Mouse (Mus musculus): ENCODE results near the gene Dmrtb1. TPM values are rescaled to one million over a fixed set of nuclear protein-coding genes. Genes with fewer than 3 reads are reported as not detected.

Gene Dmrtb1
- polyA plus RNA-seq, 1 experiment from 2014 or later: not detected

GRCm38 (mm10) chr4:107688213-107688612, 4.2 kb upstream of the Dmrtb1 start:
- 11% methylated on average over 11 of the region's 11 CpGs for WGBS
- no peak for ATAC-seq (ENCODE audit: low read depth)
- Histone ChIP-seq H3K27me3 (ENCODE audit: control insufficient read depth, insufficient read depth, low read depth, low read length) (no peaks in the 10 kb centered on the region), H3K4me3 (ENCODE audit: low read length) (no peak overlapping the region), H3K36me3 (ENCODE audit: control insufficient read depth, insufficient read depth, low read length) (no peaks in the 10 kb centered on the region), H3K9ac (ENCODE audit: low read length) (no peak overlapping the region), H3K4me2 (ENCODE audit: low read depth, low read length) (0 out of 2 replicates have a peak overlapping the region, but pooled peaks have one; percentile 12), H3K27ac (ENCODE audit: low read length) (no peak overlapping the region), H3K9me3 (ENCODE audit: control insufficient read depth, low read length) (no peaks in the 10 kb centered on the region), H3K4me1 (replicated peaks; ENCODE audit: control insufficient read depth, insufficient read depth, low read length) (no peaks in the 10 kb centered on the region; the same call in 1 of the 2 replicates)

GRCm38 (mm10) chr4:107687127-107687526, 3.1 kb upstream of the Dmrtb1 start:
- no peak overlapping the region for H3K9ac ChIP-seq (ENCODE audit: low read length)
- no peak for ATAC-seq (ENCODE audit: low read depth)
- H3K4me2 ChIP-seq (ENCODE audit: low read depth, low read length): peak overlapping the region; percentile 18; the same call in 1 of the 2 replicates
- no peaks in the 10 kb centered on the region; the same call in 1 of the 2 replicates for H3K4me1 ChIP-seq (replicated peaks; ENCODE audit: control insufficient read depth, insufficient read depth, low read length)
- no peaks in the 10 kb centered on the region for H3K27me3 ChIP-seq (ENCODE audit: control insufficient read depth, insufficient read depth, low read depth, low read length)
- H3K27ac ChIP-seq (ENCODE audit: low read length): no peak overlapping the region
- H3K4me3 ChIP-seq (ENCODE audit: low read length): no peak overlapping the region
- no peaks in the 10 kb centered on the region for H3K9me3 ChIP-seq (ENCODE audit: control insufficient read depth, low read length)
- WGBS: 23% methylated on average over 12 of the region's 12 CpGs
- H3K36me3 ChIP-seq (ENCODE audit: control insufficient read depth, insufficient read depth, low read length): no peaks in the 10 kb centered on the region

- no peaks in the 10 kb centered on the region for H3K27me3 ChIP-seq (ENCODE audit: control insufficient read depth, insufficient read depth, low read depth, low read length)
- ATAC-seq (ENCODE audit: low read depth): no peak
- 85% methylated on average over 37 of the region's 37 CpGs for WGBS
- no peak overlapping the region for H3K27ac ChIP-seq (ENCODE audit: low read length)
- H3K4me2 ChIP-seq (ENCODE audit: low read depth, low read length): no peak overlapping the region
- H3K9me3 ChIP-seq (ENCODE audit: control insufficient read depth, low read length): no peaks in the 10 kb centered on the region
- H3K4me3 ChIP-seq (ENCODE audit: low read length): no peak overlapping the region
- H3K36me3 ChIP-seq (ENCODE audit: control insufficient read depth, insufficient read depth, low read length): no peaks in the 10 kb centered on the region
- no peaks in the 10 kb centered on the region; the same call in 1 of the 2 replicates for H3K4me1 ChIP-seq (replicated peaks; ENCODE audit: control insufficient read depth, insufficient read depth, low read length)
- H3K9ac ChIP-seq (ENCODE audit: low read length): no peak overlapping the region
These were observed 849 bp downstream of the Dmrtb1 start for GRCm38 (mm10) chr4:107683006-107683756.

- WGBS: 42% methylated on average over 9 of the region's 9 CpGs
- ATAC-seq (ENCODE audit: low read depth): no peak
- no peak overlapping the region for H3K9ac ChIP-seq (ENCODE audit: low read length)
These were observed 2.8 kb downstream of the Dmrtb1 start for GRCm38 (mm10) chr4:107681099-107681849.

GRCm38 (mm10) chr4:107680311-107681098, 3.5 kb downstream of the Dmrtb1 start:
- 26% methylated on average over 15 of the region's 15 CpGs for WGBS
- ATAC-seq (ENCODE audit: low read depth): no peak
- H3K9ac ChIP-seq (ENCODE audit: low read length): no peak overlapping the region
- H3K9me3 ChIP-seq (ENCODE audit: control insufficient read depth, low read length): no peaks in the 10 kb centered on the region
- no peak overlapping the region for H3K4me3 ChIP-seq (ENCODE audit: low read length)
- no peaks in the 10 kb centered on the region for H3K27me3 ChIP-seq (ENCODE audit: control insufficient read depth, insufficient read depth, low read depth, low read length)
- no peaks in the 10 kb centered on the region for H3K36me3 ChIP-seq (ENCODE audit: control insufficient read depth, insufficient read depth, low read length)
- no peak overlapping the region for H3K4me2 ChIP-seq (ENCODE audit: low read depth, low read length)
- no peak overlapping the region for H3K27ac ChIP-seq (ENCODE audit: low read length)
- H3K4me1 ChIP-seq (replicated peaks; ENCODE audit: control insufficient read depth, insufficient read depth, low read length): no peaks in the 10 kb centered on the region

More at GRCm38 (mm10) chr4:107681099-107681849, 2.8 kb downstream of the Dmrtb1 start:
- Histone ChIP-seq H3K4me3 (ENCODE audit: low read length) (no peak overlapping the region), H3K36me3 (ENCODE audit: control insufficient read depth, insufficient read depth, low read length) (no peaks in the 10 kb centered on the region), H3K4me1 (replicated peaks; ENCODE audit: control insufficient read depth, insufficient read depth, low read length) (no peaks in the 10 kb centered on the region), H3K27me3 (ENCODE audit: control insufficient read depth, insufficient read depth, low read depth, low read length) (no peaks in the 10 kb centered on the region), H3K4me2 (ENCODE audit: low read depth, low read length) (no peak overlapping the region), H3K27ac (ENCODE audit: low read length) (no peak overlapping the region), H3K9me3 (ENCODE audit: control insufficient read depth, low read length) (no peaks in the 10 kb centered on the region)

- no peaks in the 10 kb centered on the region; the same call in 1 of the 2 replicates for H3K4me1 ChIP-seq (replicated peaks; ENCODE audit: control insufficient read depth, insufficient read depth, low read length)
- 58% methylated on average over 10 of the region's 10 CpGs for WGBS
These were observed 8.4 kb downstream of the Dmrtb1 start for GRCm38 (mm10) chr4:107675645-107676044.

GRCm38 (mm10) chr4:107674322-107674644, 9.7 kb downstream of the Dmrtb1 start:
- no peak overlapping the region for H3K4me2 ChIP-seq (ENCODE audit: low read depth, low read length)
- no peak for ATAC-seq (ENCODE audit: low read depth)

More at GRCm38 (mm10) chr4:107675645-107676044, 8.4 kb downstream of the Dmrtb1 start:
- Histone ChIP-seq H3K36me3 (ENCODE audit: control insufficient read depth, insufficient read depth, low read length) (no peaks in the 10 kb centered on the region), H3K27me3 (ENCODE audit: control insufficient read depth, insufficient read depth, low read depth, low read length) (no peaks in the 10 kb centered on the region; the same call in 1 of the 2 replicates), H3K9ac (ENCODE audit: low read length) (no peak overlapping the region), H3K9me3 (ENCODE audit: control insufficient read depth, low read length) (no peaks in the 10 kb centered on the region), H3K4me2 (ENCODE audit: low read depth, low read length) (no peak overlapping the region), H3K4me3 (ENCODE audit: low read length) (no peak overlapping the region), H3K27ac (ENCODE audit: low read length) (no peak overlapping the region)
- ATAC-seq (ENCODE audit: low read depth): no peak

GRCm38 (mm10) chr4:107673638-107674321, 10.2 kb downstream of the Dmrtb1 start:
- no peak overlapping the region for H3K4me3 ChIP-seq (ENCODE audit: low read length)
- no peaks in the 10 kb centered on the region for H3K36me3 ChIP-seq (ENCODE audit: control insufficient read depth, insufficient read depth, low read length)
- H3K4me2 ChIP-seq (ENCODE audit: low read depth, low read length): no peak overlapping the region
- 20% methylated on average over 23 of the region's 23 CpGs for WGBS
- no peak overlapping the region for H3K9ac ChIP-seq (ENCODE audit: low read length)
- peak; percentile 91 for ATAC-seq (ENCODE audit: low read depth)
- no peaks in the 10 kb centered on the region; the same call in 1 of the 2 replicates for H3K4me1 ChIP-seq (replicated peaks; ENCODE audit: control insufficient read depth, insufficient read depth, low read length)
- H3K27ac ChIP-seq (ENCODE audit: low read length): no peak overlapping the region
- no peaks in the 10 kb centered on the region for H3K9me3 ChIP-seq (ENCODE audit: control insufficient read depth, low read length)
- H3K27me3 ChIP-seq (ENCODE audit: control insufficient read depth, insufficient read depth, low read depth, low read length): no peaks in the 10 kb centered on the region; the same call in 1 of the 2 replicates

More at GRCm38 (mm10) chr4:107674322-107674644, 9.7 kb downstream of the Dmrtb1 start:
- Histone ChIP-seq H3K27me3 (ENCODE audit: control insufficient read depth, insufficient read depth, low read depth, low read length) (no peaks in the 10 kb centered on the region; the same call in 1 of the 2 replicates), H3K9ac (ENCODE audit: low read length) (no peak overlapping the region), H3K4me1 (replicated peaks; ENCODE audit: control insufficient read depth, insufficient read depth, low read length) (no peaks in the 10 kb centered on the region; the same call in 1 of the 2 replicates), H3K9me3 (ENCODE audit: control insufficient read depth, low read length) (no peaks in the 10 kb centered on the region), H3K27ac (ENCODE audit: low read length) (no peak overlapping the region), H3K36me3 (ENCODE audit: control insufficient read depth, insufficient read depth, low read length) (no peaks in the 10 kb centered on the region), H3K4me3 (ENCODE audit: low read length) (no peak overlapping the region)
- 20% methylated on average over 5 of the region's 5 CpGs for WGBS

All from lung, embryonic 16.5 days (tissue).